Comparison of ENCODE assay signal across 8 mouse cellular contexts in the genomic region with DNA sequence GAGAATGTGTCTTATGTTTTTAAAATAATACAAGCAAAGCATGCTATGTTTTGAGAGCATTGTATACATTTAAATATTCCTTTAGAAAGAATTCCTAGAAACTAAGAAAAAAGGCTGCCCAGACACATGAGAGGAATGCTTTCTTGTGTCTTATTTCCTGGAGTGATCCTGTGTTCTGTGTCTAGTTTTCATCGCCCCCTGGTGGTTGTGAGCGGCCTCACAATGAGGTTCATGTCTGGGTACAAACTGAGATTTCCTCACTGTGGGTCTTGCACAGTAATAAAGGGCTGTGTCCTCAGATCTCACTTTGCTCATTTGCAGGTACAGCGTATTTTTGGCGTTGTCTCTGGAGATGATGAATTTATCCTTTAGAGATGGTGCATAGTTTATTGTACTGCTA.
DNase-seq lines count a peak whose midpoint lies in the region; TF ChIP-seq lines count a peak whose summit lies in the region.
"Not testable (repeated sequence)": the region's sequence is repeated elsewhere in the genome, so short reads cannot be mapped to it uniquely, and the experiment has no call there.

No protein-coding gene starts in this region.

- not testable (repeated sequence) for H3K9me3 ChIP-seq in MEL (replicated peaks; ENCODE audit: insufficient read depth, low read length); embryonic facial prominence, embryonic 10.5 days
- peaks cover 12% of the 10 kb centered on the region; the same call in 1 of the 2 replicates for H3K9me3 ChIP-seq in hindbrain, embryonic 10.5 days

- not testable (repeated sequence) for H3K36me3 ChIP-seq in MEL (ENCODE audit: control insufficient read depth in 1 of 2, insufficient read depth in 2 of 2, low read length in 2 of 2); embryonic facial prominence, embryonic 10.5 days (replicated peaks); hindbrain, embryonic 10.5 days; liver, adult 2 months (ENCODE audit: control insufficient read depth, insufficient read depth, low read length)

- not testable (repeated sequence) for H3K4me1 ChIP-seq in MEL (ENCODE audit: control insufficient read depth in 1 of 2, insufficient read depth in 2 of 2, low read length in 2 of 2); embryonic facial prominence, embryonic 10.5 days; hindbrain, embryonic 10.5 days (replicated peaks); liver, adult 2 months (ENCODE audit: control insufficient read depth, insufficient read depth, low read length)

- TF ChIP-seq POLR2A in MEL (IDR thresholded peaks at IDR 0.05; ENCODE audit: control insufficient read depth in 1 of 2, insufficient read depth in 1 of 2, low read depth in 1 of 2, low read length in 2 of 2, poor library complexity in 1 of 2); liver, adult 2 months (IDR thresholded peaks at IDR 0.05; ENCODE audit: extremely low read depth, insufficient read depth, low read length): not testable (repeated sequence)

- H3K79me2 ChIP-seq in MEL (ENCODE audit: control insufficient read depth, insufficient read depth, low read length, poor library complexity); liver, adult 2 months (ENCODE audit: control insufficient read depth, insufficient read depth, low read length): not testable (repeated sequence)

- not testable (repeated sequence) for H3K4me3 ChIP-seq in MEL (ENCODE audit: control insufficient read depth in 1 of 2, insufficient read depth in 1 of 2, low read depth in 2 of 2, low read length in 2 of 2); embryonic facial prominence, embryonic 10.5 days; hindbrain, embryonic 10.5 days; liver, adult 2 months (ENCODE audit: insufficient read depth, low read depth, low read length)

- TF ChIP-seq EP300 in MEL (IDR thresholded peaks at IDR 0.05; ENCODE audit: low read depth in 1 of 2, low read length in 2 of 2): not testable (repeated sequence)

- WGBS in embryonic facial prominence, embryonic 10.5 days: 28% methylated on average over 4 of the region's 4 CpGs
- WGBS in hindbrain, embryonic 10.5 days: 34% methylated on average over 4 of the region's 4 CpGs
- WGBS in liver, adult 2 months: 13% methylated on average over 4 of the region's 4 CpGs

- not testable (repeated sequence) for H3K27ac ChIP-seq in MEL (ENCODE audit: control insufficient read depth, low read depth, low read length); embryonic facial prominence, embryonic 10.5 days (replicated peaks); hindbrain, embryonic 10.5 days; liver, adult 2 months (replicated peaks; ENCODE audit: insufficient read depth, low read depth, low read length)

- H3K27me3 ChIP-seq in MEL (ENCODE audit: control insufficient read depth in 1 of 2, insufficient read depth in 2 of 2, low read length in 2 of 2); embryonic facial prominence, embryonic 10.5 days (replicated peaks; ENCODE audit: low read depth, poor library complexity, severe bottlenecking); hindbrain, embryonic 10.5 days (ENCODE audit: insufficient read depth, poor library complexity, severe bottlenecking); liver, adult 2 months (ENCODE audit: control insufficient read depth, insufficient read depth, low read length): not testable (repeated sequence)

- H3K9ac ChIP-seq in MEL (ENCODE audit: control insufficient read depth, low read depth, low read length, poor library complexity, severe bottlenecking); liver, adult 2 months (ENCODE audit: low read depth, low read length): not testable (repeated sequence)

- peak in 2 of 3 experiments; percentile 28 to 44; a peak in 3 of 6 replicates for TF ChIP-seq CTCF in MEL (IDR thresholded peaks at IDR 0.05 in 2 of 3, conservative IDR thresholded peaks at IDR 0.05 in 1 of 3; ENCODE audit: control insufficient read depth in 1 of 3, insufficient read depth in 1 of 3, low read depth in 2 of 3, low read length in 3 of 3, poor library complexity in 1 of 3, severe bottlenecking in 1 of 3)
- peak; percentile 53; the same call in 1 of the 2 replicates for TF ChIP-seq CTCF in liver, adult 2 months (IDR thresholded peaks at IDR 0.05; ENCODE audit: low read depth, low read length)

- DNase-seq in MEL (ENCODE audit: low read depth, low spot score): peak; percentile 13
- DNase-seq in adrenal gland, postnatal 36 days: peak; percentile 8 to 12
- peak; percentile 19 for DNase-seq in embryonic facial prominence, embryonic 10.5 days (ENCODE audit: low spot score)
- DNase-seq in hindbrain, embryonic 10.5 days (ENCODE audit: low spot score): peak; percentile 2
- peak; percentile 38 for DNase-seq in kidney, postnatal 10 days
- DNase-seq in liver, adult 2 months (ENCODE audit: extremely low read depth, low read depth, low spot score): peak; percentile 33
- peak; percentile 56 for DNase-seq in naive thymus-derived CD4-positive, alpha-beta T cell, adult 2 months (ENCODE audit: low read depth)
- DNase-seq in thymus, postnatal 4 days: peak; percentile 54

- not testable (repeated sequence) for TF ChIP-seq RAD21 in MEL (IDR thresholded peaks at IDR 0.05; ENCODE audit: low read depth, low read length)

Comparison
In these comparisons a context has a peak if more than half of its experiments do, and no peak if none do; other contexts are left out.
1. DNase-seq: peak in every context shown above with its lines; median percentile 56 in naive thymus-derived CD4-positive, alpha-beta T cell, adult 2 months; 54 in thymus, postnatal 4 days; 38 in kidney, postnatal 10 days; 33 in liver, adult 2 months; 19 in embryonic facial prominence, embryonic 10.5 days; 13 in MEL; 10 in adrenal gland, postnatal 36 days; 2 in hindbrain, embryonic 10.5 days.